Mouse (Mus musculus) forebrain, embryonic 13.5 days (tissue): Measurements from ENCODE around the gene Ssr2. TPM values are rescaled to one million over a fixed set of nuclear protein-coding genes. Genes with fewer than 3 reads are reported as not detected.

Source experiments
- ATAC-seq: fragments of 200-750 bp; cut with Nextera tagmentation; 2 replicates; pipeline ENCODE4 v1.8.0; 2017
- H3K27ac ChIP-seq: fragments of 300-500 bp; sonication (generic); 2 replicates; pipeline ENCODE4 v1.5.1; 2015; ENCODE audit warnings: inconsistent platforms, mild to moderate bottlenecking, moderate library complexity
- H3K27me3 ChIP-seq: fragments of 300-500 bp; sonication (generic); 2 replicates; pipeline ENCODE4 v1.6.1; 2015; ENCODE audit warnings: mild to moderate bottlenecking, inconsistent platforms
- H3K36me3 ChIP-seq: fragments of 300-500 bp; sonication (generic); 2 replicates; pipeline ENCODE4 v1.6.1; 2015; ENCODE audit warnings: mild to moderate bottlenecking, inconsistent platforms; ENCODE audit not compliant: poor library complexity, severe bottlenecking
- H3K4me1 ChIP-seq: fragments of 300-500 bp; sonication (generic); 2 replicates; pipeline ENCODE4 v1.6.1; 2015; ENCODE audit warnings: inconsistent platforms
- H3K4me2 ChIP-seq: fragments of 300-500 bp; sonication (generic); 2 replicates; pipeline ENCODE4 v1.6.1; 2015; ENCODE audit warnings: inconsistent platforms, mild to moderate bottlenecking, moderate library complexity
- H3K4me3 ChIP-seq: fragments of 300-500 bp; sonication (generic); 2 replicates; pipeline ENCODE4 v1.5.1; 2015; ENCODE audit warnings: mild to moderate bottlenecking, inconsistent platforms
- H3K9ac ChIP-seq: fragments of 300-500 bp; sonication (generic); 2 replicates; pipeline ENCODE4 v1.6.1; 2015; ENCODE audit warnings: mild to moderate bottlenecking, inconsistent platforms
- H3K9me3 ChIP-seq: fragments of 300-500 bp; sonication (generic); replicated peaks from 2 replicates; pipeline ENCODE4 v1.6.1; 2016; ENCODE audit warnings: inconsistent platforms
- WGBS: fragments of 180-500 bp; shearing (Covaris S2); methylation state at CpG from one replicate; pipeline ENCODE4 v1.1.7; 2015; 5-methylcytosine and 5-hydroxymethylcytosine counted together
- polyA plus RNA-seq: library from polyadenylated mRNA; unstranded; fragments of >200 nt; fragmentation: Nextera tagmentation; extraction: Ambion mirVana; gene quantifications from 2 replicates; pipeline ENCODE4 v1.2.1, GENCODE M21; 2015

Ssr2 gene
- polyA plus RNA-seq, 1 experiment from 2014 or later, result 139 TPM

DNA sequence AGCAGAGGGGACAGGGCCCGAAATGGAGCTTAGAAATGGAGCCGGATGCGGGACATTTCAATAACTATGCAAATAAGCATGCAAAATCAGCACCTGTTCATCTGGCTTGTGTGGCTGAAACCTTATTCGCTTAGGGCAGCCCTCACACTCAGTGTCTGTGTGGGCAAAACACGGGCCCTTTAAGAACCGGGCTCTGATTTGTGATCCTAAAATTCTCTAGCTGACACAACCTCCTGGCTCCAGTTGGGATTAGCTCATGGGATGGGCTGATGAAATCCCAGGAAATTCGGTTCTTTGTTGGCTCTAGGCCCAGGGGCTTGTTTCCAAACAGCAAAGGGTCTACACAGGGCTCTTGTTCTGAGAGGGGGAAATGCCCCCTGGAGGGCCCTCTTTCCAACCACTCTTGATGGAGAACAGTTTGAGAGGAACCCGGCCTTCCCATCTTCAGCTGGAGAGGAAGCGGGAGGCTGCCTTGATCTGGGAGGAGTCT is 40.3 kb downstream of the Ssr2 start:
- H3K4me1 ChIP-seq, result peaks cover 19% of the 10 kb centered on the region
- H3K9me3 ChIP-seq, result no peaks in the 10 kb centered on the region
- H3K4me2 ChIP-seq, result no peak overlapping the region
- H3K4me3 ChIP-seq, result no peak overlapping the region
- no peak overlapping the region for H3K27ac ChIP-seq
- H3K27me3 ChIP-seq, result no peaks in the 10 kb centered on the region
- H3K36me3 ChIP-seq, result no peaks in the 10 kb centered on the region
- ATAC-seq, result peak; percentile 25; the same call in 1 of the 2 replicates
- H3K9ac ChIP-seq, result 0 out of 2 replicates have a peak overlapping the region, but pooled peaks have one; percentile 8
- WGBS, result 49% methylated on average over 9 of the region's 9 CpGs

DNA sequence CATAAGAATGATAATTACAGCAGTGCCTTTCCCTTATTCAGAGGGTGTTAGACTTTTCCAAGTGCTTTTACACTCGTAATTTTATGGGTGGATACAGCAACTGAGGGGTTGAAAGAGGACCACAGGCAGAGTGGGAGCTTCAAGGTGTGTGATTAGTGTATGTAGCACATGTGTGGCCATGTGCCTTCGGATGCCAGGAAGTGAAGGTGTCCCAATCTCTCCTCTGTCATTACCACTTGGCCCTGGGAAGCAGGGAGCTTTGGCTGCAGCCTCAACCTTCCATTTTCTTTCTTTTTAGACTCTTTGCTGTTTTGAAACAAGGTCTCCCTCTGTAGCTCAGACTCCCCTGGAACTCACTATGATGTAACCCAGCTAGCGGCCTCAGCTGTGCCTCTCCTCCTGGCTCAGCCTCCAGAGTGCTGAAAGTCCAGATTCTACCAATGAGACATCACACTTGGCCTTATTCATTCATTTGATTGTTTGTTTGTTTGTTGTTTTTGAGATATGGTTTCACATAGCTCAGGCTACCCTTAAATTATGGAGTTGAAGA is 41.4 kb downstream of the Ssr2 start:
- Histone ChIP-seq H3K4me1 (peaks cover 19% of the 10 kb centered on the region), H3K4me3 (no peak overlapping the region), H3K9me3 (no peaks in the 10 kb centered on the region), H3K9ac (no peak overlapping the region), H3K4me2 (no peak overlapping the region), H3K36me3 (no peaks in the 10 kb centered on the region), H3K27me3 (no peaks in the 10 kb centered on the region), H3K27ac (no peak overlapping the region)
- ATAC-seq, result no peak
- WGBS, result 89% methylated on average over 3 of the region's 3 CpGs

DNA sequence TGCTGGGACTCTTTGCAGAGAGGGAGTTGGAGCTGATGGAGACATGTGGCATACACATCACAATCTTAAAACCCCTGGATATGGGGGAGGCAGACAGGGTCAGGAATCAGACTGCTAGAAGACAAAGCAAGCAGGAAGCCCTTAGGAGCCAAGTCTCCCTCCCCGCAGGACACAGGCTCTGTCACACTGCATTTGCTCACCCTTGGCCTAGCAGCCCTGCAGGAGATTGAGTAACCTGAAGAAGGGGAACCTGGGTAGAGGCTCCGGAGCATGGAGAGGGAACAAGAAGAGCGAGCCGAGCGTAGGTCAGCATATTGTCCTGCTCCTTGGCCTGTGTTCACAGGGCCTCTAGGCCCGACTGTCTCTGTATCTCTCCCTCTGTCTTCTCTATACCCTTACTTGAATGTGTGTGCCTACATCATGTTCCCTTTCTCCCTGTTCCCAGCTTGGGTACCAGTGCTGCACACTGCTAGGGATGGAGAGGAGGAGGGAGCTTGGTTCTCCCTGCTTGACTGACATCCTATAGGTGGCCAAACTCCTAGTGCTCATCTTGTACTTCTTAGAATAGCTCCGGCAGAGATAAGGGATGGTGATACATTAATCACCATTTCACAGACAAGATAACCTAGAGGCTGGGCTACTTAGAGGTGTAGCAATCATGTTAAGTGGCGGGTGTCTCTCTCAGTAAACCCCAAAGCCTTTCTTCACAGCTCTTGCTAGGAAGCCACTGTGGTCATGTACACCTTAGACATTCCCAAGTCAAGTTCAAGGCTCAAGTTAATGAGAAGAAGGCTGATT is 42.6 kb downstream of the Ssr2 start:
- H3K27ac ChIP-seq, result no peak overlapping the region
- H3K9me3 ChIP-seq, result no peaks in the 10 kb centered on the region
- no peak overlapping the region for H3K9ac ChIP-seq
- H3K4me2 ChIP-seq, result no peak overlapping the region
- H3K4me3 ChIP-seq, result no peak overlapping the region
- H3K4me1 ChIP-seq, result peaks cover 19% of the 10 kb centered on the region
- no peak for ATAC-seq
- H3K36me3 ChIP-seq, result no peaks in the 10 kb centered on the region
- WGBS, result 82% methylated on average over 8 of the region's 8 CpGs
- H3K27me3 ChIP-seq, result no peaks in the 10 kb centered on the region

DNA sequence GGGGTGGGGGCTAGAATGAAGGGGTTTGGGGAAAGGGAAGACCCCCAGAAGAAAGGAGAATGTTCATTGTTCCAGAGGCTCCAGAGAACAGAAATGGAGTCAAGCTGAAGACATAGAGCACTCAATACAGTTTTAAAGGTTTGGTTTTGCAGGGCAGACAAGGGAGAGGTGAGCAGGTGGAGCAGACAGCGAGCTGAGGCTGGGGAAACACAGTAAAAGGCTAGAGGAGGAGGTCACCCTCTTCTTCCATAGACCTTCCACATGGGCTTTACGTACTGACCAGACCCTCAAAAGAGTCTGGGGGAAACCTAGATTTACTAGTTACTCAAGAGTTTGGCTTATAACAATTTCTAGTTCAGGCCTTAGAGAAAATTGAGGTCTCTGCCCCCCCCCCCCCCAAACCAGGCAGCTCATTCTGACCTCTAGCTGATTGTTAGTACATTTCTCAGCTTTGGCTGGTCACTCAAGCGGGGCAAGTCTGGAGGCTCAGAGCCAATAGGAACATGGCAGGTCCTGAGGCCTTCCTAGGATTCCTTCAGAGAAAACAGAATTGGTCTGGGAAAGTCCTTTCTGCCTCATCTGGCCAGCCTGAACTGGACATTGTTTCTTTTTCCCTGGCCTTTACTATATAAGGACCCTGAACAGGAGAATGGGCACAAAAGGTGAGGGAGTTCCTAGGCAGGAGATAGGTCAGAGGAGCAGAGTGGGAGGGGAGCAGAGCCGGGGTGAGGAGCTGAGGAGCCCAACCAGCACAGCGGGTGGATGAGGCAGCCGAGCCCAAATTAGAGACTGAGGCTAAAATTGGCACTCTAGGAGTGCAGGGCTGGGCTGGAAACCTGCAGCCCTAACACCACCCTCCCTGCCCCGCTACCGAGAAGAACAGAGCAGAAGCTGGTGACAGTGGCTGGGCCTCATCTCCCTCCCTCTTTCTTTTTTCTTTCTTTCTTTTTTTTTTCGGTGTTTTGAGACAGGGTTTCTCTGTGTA is 43.7 kb downstream of the Ssr2 start:
- whole genome bisulfite sequencing, result 42% methylated on average over 8 of the region's 9 CpGs

DNA sequence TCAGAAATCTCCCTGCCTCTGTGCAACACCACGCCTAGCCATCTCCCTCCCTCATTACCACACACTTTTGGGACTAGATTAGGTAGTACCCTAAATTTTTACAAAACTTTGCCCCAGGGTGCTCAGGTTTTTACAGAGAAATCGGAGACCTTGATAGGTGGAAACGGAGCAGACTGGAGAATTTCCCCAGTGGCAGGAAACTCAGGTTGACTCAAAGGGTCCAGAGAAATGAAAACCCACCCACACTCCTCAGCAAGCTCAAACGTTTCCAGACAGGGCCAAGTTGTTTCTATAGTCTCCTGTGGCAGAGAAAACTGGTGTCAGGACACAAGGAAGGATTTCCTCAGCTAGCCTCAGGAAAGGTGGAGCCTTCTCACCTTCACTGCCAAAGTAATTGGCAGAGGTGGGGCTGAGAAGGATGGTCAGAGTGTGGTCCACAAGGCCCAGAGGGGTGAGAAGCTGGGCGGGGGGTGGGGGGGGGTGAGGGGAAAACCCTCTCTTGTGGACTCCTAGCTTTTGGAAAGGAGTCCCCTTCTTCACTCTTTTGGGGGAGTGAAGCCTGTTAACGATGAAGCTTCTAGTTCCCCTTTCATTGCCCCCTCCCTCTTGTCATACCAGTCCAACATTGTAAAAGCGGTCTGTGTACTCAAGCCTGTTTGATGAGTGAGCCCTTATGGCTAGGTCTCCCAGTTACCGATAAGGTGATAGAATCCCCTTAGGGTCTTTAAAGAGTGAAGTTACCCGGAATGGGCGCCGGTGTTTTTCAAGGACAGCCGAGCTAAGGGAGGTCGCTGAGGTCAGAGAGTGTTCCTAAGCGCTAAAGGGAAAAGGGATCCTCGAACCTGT is 44.7 kb downstream of the Ssr2 start:
- Histone ChIP-seq H3K9ac (peak overlapping the region; percentile 99), H3K9me3 (no peaks in the 10 kb centered on the region), H3K27me3 (no peaks in the 10 kb centered on the region), H3K4me2 (peak overlapping the region; percentile 81), H3K27ac (peak overlapping the region; percentile 99), H3K4me1 (peaks cover 39% of the 10 kb centered on the region), H3K4me3 (peak overlapping the region; percentile 96), H3K36me3 (peaks cover 5% of the 10 kb centered on the region)
- 16% methylated on average over 15 of the region's 15 CpGs for WGBS
- ATAC-seq, result peak; percentile 1; the same call in 1 of the 2 replicates

More for the DNA sequence above, 43.7 kb downstream of the Ssr2 start:
- no peak overlapping the region for H3K27ac ChIP-seq
- H3K36me3 ChIP-seq, result no peaks in the 10 kb centered on the region
- H3K4me3 ChIP-seq, result no peak overlapping the region
- H3K9ac ChIP-seq, result 0 out of 2 replicates have a peak overlapping the region, but pooled peaks have one; percentile 16
- no peak for ATAC-seq
- peaks cover 29% of the 10 kb centered on the region for H3K4me1 ChIP-seq
- no peaks in the 10 kb centered on the region for H3K9me3 ChIP-seq
- H3K4me2 ChIP-seq, result no peak overlapping the region
- H3K27me3 ChIP-seq, result no peaks in the 10 kb centered on the region

DNA sequence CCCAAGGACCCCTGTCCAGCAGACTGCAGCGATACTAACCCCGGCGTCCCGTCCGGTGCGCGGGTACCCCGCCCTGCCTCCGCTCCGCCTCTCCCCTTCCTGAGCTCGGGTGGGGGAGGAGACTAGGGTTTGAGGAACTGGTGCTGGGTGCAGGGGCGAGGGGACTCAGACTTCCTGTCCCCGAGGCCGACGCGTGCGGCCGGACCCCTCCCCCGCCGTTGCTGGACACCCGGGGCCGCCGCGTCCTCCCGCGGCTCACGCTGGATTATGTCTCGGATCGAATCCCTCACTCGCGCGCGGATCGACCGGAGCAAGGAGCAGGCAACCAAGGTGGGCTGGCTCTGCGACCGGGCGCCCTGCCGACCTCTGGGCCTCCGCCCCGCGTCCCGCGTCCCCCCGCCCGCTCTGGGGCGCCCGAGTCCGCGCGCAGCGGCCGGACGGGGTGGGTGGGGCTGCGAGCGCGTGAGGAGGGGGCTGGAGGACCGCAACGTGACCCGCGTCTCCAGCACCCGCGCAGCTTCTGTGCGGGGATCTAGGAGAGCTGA is 45.4 kb downstream of the Ssr2 start:
- peaks cover 11% of the 10 kb centered on the region for H3K36me3 ChIP-seq
- no peaks in the 10 kb centered on the region for H3K27me3 ChIP-seq
- peak overlapping the region; percentile 99 for H3K9ac ChIP-seq
- H3K27ac ChIP-seq, result peak overlapping the region; percentile 99
- H3K4me2 ChIP-seq, result peak overlapping the region; percentile 81
- ATAC-seq, result peak; percentile 71
- peaks cover 40% of the 10 kb centered on the region for H3K4me1 ChIP-seq
- peak overlapping the region; percentile 96 for H3K4me3 ChIP-seq
- H3K9me3 ChIP-seq, result no peaks in the 10 kb centered on the region
- WGBS, result under 1% methylated on average over 57 of the region's 64 CpGs

DNA sequence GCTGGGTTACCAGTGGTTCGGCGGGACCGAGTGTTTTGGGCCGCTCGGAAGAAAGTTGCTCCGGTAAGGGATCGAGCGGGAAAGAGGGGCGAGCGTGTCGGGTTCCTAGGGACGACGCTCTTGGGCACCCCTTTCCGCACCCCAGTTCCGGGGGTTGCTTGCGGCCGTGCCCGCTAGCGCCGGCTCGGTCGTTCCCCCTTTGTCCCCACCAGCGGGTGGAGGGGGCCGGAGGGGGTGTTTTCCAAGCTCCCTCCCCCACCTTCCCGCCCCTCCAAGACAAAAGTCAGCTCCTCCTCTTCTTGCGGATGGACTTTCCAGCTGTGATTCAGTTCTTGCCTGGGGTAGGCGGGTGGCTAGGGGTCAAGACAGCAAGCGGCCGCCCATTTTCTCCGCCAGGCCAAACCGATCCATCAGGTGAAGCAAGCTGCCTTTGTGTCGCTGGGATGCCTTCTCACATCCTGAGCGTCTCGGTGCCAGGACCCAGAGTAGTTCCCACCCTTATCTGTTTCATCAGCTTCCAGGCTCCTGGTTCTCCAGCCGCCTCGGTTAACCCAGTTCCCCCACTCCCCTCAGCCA is 45.9 kb downstream of the Ssr2 start:
- H3K27ac ChIP-seq, result peak overlapping the region; percentile 99
- no peaks in the 10 kb centered on the region for H3K27me3 ChIP-seq
- peak overlapping the region; percentile 96 for H3K4me3 ChIP-seq
- peak overlapping the region; percentile 99 for H3K9ac ChIP-seq
- WGBS, result under 1% methylated on average over 36 of the region's 36 CpGs
- H3K9me3 ChIP-seq, result no peaks in the 10 kb centered on the region
- H3K36me3 ChIP-seq, result peaks cover 17% of the 10 kb centered on the region
- H3K4me2 ChIP-seq, result peak overlapping the region; percentile 81
- peaks cover 41% of the 10 kb centered on the region for H3K4me1 ChIP-seq
- peak; percentile 7; the same call in 1 of the 2 replicates for ATAC-seq

DNA sequence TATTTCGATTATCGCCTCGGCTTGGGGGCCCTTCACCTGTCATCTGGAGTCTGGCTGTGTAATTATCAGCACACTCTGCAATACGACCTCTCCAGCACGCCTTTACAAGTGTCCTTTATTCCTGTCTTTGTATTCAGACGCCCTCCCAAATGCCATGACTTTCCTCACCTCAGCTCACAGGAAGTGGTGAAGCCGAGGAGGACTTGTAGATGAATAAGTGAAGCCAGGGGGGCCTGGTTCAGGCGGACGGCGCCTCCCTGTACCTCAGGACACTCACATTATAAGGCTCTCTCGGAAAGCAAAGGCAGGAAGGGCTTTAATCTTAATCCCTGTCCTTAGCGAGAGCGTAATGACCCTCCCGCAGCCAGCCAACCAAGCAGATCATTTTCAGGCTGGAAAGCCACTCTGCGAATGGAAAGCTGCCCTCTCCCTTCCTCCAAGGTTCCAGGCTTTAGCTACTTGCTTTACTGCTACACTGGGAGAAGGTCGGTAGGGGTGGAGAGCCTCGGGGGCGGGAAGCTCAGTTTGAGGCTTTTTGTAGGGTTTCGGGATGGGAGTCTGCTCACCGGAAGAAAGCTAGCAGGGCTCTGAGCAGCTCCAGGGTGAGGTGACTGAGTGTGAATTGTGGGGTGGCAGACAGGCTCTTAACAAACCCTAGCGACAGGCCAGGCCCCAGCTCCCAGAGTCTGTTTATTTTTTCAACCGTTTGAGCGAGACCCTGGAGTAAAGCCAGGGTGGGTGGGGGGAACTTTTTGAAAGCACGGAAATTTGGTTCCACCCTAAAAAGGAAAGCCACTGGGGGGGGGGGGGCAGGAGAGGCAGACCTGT is 46.7 kb downstream of the Ssr2 start:
- peak overlapping the region; percentile 99 for H3K9ac ChIP-seq
- no peaks in the 10 kb centered on the region for H3K9me3 ChIP-seq
- peak overlapping the region; percentile 99 for H3K27ac ChIP-seq
- no peaks in the 10 kb centered on the region for H3K27me3 ChIP-seq
- WGBS, result under 1% methylated on average over 24 of the region's 24 CpGs
- ATAC-seq, result peak; percentile 41
- peaks cover 18% of the 10 kb centered on the region for H3K36me3 ChIP-seq
- peak overlapping the region; percentile 96 for H3K4me3 ChIP-seq
- H3K4me2 ChIP-seq, result peak overlapping the region; percentile 81
- H3K4me1 ChIP-seq, result peaks cover 48% of the 10 kb centered on the region

DNA sequence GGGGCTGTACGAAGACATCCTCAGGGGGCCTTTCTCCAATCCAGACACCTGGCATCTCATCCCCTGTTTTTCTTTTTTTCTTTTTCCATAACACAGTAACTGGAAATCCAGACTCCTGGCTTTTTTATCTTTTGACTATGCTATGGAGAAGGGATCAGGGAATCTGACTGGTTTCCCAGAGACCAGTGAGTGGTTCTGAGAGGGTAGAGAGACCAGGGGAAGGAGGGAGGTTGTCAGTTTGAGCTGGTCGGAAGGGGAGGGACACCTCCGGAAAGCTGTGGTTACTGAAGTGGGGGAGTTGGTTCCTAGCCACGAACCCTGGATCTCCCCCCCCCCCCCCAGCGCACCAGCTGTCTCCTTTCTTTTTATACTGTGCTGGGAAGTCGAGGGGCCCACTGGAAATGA is 47.3 kb downstream of the Ssr2 start:
- Histone ChIP-seq H3K4me2 (peak overlapping the region; percentile 81), H3K27me3 (no peaks in the 10 kb centered on the region), H3K4me1 (peaks cover 52% of the 10 kb centered on the region), H3K9me3 (no peaks in the 10 kb centered on the region), H3K4me3 (peak overlapping the region; percentile 96), H3K36me3 (peaks cover 18% of the 10 kb centered on the region), H3K9ac (peak overlapping the region; percentile 99), H3K27ac (peak overlapping the region; percentile 99)
- ATAC-seq, result peak; percentile 59
- WGBS, result 0% methylated on average over 4 of the region's 6 CpGs
